Mouse (Mus musculus): ENCODE results near the gene Gm49361. TPM values are rescaled to one million over a fixed set of nuclear protein-coding genes. Genes with fewer than 3 reads are reported as not detected.
A peak's percentile ranks its signal among the peaks of the same experiment; 100 is the strongest.

Gm49361 gene
- total and polyA plus RNA-seq, 2 experiments from 2014 or later: 0.16 TPM; not detected in 1

DNA sequence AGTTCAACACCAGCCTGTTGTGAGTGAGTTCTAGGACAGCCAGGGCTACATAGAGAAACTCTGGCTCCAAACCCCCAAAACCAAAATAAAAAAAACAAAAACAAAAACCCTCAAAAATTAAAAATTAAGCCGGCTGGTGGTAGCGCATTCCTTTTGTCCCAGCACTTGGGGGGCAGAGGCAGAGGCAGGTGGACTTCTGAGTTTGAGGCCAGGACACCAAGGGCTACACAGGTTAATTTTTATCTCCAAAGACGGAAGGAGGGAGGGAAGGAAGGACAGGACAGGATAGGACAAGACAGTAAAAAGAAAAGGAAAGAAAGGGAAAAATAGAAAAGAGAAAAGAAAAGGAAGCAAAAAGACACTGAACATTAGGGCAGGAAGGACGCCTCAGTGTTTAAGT is 63.2 kb downstream of the Gm49361 start:
- no peak for TF ChIP-seq CTCF (IDR thresholded peaks at IDR 0.05; ENCODE audit: low read depth)
- DNase-seq (ENCODE audit: low spot score): no peak
- H3K9me3 ChIP-seq (ENCODE audit: low read length): no peaks in the 10 kb centered on the region
- H3K27ac ChIP-seq: no peak overlapping the region
- 91% methylated on average over 4 of the region's 4 CpGs for WGBS
- H3K27me3 ChIP-seq (ENCODE audit: insufficient read depth, low read length): no peaks in the 10 kb centered on the region
- no peaks in the 10 kb centered on the region for H3K36me3 ChIP-seq (ENCODE audit: insufficient read depth, low read length)
- no peaks in the 10 kb centered on the region for H3K4me1 ChIP-seq (ENCODE audit: insufficient read depth, low read length)
- no peak overlapping the region for H3K4me3 ChIP-seq (ENCODE audit: low read length)
- no peak overlapping the region for H3K9ac ChIP-seq (replicated peaks; ENCODE audit: low read length)
- ATAC-seq: no peak
- H3K4me2 ChIP-seq (ENCODE audit: low read depth, low read length): no peak overlapping the region

DNA sequence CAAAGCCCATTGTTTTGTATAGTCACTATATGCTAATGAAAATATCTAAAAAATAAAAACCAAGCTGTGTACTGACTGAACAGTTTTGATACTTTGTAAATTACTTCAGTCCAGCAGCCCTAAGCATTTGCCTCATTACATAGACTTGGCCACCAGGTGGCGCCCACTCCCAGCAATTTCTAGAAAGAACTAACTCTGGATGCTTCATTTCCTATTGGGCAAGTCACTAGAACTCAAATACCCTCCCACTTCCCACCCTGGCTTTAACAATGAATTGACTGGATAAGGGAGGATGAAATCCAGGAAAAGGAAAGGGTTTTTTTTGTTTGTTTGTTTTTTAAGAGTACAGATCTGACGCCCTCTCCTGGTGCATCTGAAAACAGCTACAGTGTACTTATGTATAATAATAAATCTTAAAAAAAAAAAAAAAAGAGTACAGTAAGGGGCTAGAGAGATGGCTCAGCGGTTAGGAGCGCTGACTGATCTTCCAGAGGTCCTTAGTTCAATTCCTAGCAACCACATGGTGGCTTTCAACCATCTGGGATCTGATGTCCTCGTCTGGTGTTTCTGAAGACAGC is 65.9 kb downstream of the Gm49361 start:
- Histone ChIP-seq H3K9me3 (ENCODE audit: low read length) (no peaks in the 10 kb centered on the region), H3K4me1 (ENCODE audit: insufficient read depth, low read length) (no peaks in the 10 kb centered on the region), H3K27me3 (ENCODE audit: insufficient read depth, low read length) (no peaks in the 10 kb centered on the region), H3K4me2 (ENCODE audit: low read depth, low read length) (no peak overlapping the region), H3K4me3 (ENCODE audit: low read length) (no peak overlapping the region), H3K36me3 (ENCODE audit: insufficient read depth, low read length) (no peaks in the 10 kb centered on the region), H3K9ac (replicated peaks; ENCODE audit: low read length) (no peak overlapping the region), H3K27ac (no peak overlapping the region)
- peak; percentile 90 for TF ChIP-seq CTCF (IDR thresholded peaks at IDR 0.05; ENCODE audit: low read depth)
- DNase-seq (ENCODE audit: low spot score) (peak; percentile 93), ATAC-seq (peak; percentile 88)
- WGBS: 34% methylated on average over 5 of the region's 5 CpGs

DNA sequence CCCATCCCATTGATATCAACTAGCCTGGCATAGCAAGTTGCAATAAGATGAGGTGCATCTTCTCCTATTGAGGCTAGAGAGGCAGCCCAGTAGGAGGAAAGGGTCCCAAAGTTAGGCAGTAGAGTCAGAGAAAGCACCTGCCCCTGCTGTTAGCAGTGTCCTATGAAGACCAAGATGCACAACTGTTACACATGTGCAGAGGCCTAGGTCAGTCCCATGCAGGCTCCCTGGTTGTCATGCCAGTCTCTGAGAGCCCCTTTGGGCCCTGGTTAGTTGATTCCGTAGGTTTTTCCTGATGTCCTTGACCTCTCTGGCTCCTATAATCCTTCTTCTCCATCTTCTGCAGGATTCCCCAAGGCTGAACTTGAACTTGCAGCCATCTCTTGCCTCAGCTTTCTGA is 66.4 kb downstream of the Gm49361 start:
- DNase-seq (ENCODE audit: low spot score) (no peak), ATAC-seq (0 out of 2 replicates have a peak, but pooled peaks have one; percentile 5)
- Histone ChIP-seq H3K36me3 (ENCODE audit: insufficient read depth, low read length) (no peaks in the 10 kb centered on the region), H3K27ac (no peak overlapping the region), H3K4me3 (ENCODE audit: low read length) (no peak overlapping the region), H3K4me2 (ENCODE audit: low read depth, low read length) (no peak overlapping the region), H3K9ac (replicated peaks; ENCODE audit: low read length) (no peak overlapping the region), H3K27me3 (ENCODE audit: insufficient read depth, low read length) (no peaks in the 10 kb centered on the region), H3K4me1 (ENCODE audit: insufficient read depth, low read length) (no peaks in the 10 kb centered on the region), H3K9me3 (ENCODE audit: low read length) (no peaks in the 10 kb centered on the region)
- 41% methylated on average over 1 of the region's 1 CpGs for WGBS
- no peak for TF ChIP-seq CTCF (IDR thresholded peaks at IDR 0.05; ENCODE audit: low read depth)

DNA sequence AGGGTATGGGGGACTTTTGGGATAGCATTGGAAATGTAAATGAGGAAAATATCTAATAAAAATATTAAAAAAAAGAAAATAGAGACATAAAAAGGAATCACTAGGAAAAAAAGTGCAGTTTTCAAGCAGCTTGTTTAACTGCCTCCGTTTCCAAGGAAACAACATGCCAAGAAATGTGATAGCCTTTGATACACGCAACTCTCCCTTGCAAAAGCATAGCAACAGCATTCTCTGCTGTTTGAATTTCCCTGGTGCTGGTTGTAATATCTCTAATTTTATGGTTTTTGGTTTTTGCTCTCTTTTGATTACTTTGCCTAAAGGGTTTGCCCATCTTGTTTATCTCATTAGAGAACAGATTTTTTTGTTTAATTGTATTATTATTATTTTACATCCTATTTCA is 70.4 kb downstream of the Gm49361 start:
- Histone ChIP-seq H3K9me3 (ENCODE audit: low read length) (no peaks in the 10 kb centered on the region), H3K27ac (no peak overlapping the region), H3K27me3 (ENCODE audit: insufficient read depth, low read length) (no peaks in the 10 kb centered on the region), H3K9ac (replicated peaks; ENCODE audit: low read length) (no peak overlapping the region), H3K4me3 (ENCODE audit: low read length) (no peak overlapping the region), H3K4me2 (ENCODE audit: low read depth, low read length) (no peak overlapping the region), H3K36me3 (ENCODE audit: insufficient read depth, low read length) (no peaks in the 10 kb centered on the region), H3K4me1 (ENCODE audit: insufficient read depth, low read length) (no peaks in the 10 kb centered on the region)
- TF ChIP-seq CTCF (IDR thresholded peaks at IDR 0.05; ENCODE audit: low read depth): no peak
- no peak for ATAC-seq
- WGBS: 49% methylated on average over 2 of the region's 2 CpGs
- peak; percentile 17 for DNase-seq (ENCODE audit: low spot score)

DNA sequence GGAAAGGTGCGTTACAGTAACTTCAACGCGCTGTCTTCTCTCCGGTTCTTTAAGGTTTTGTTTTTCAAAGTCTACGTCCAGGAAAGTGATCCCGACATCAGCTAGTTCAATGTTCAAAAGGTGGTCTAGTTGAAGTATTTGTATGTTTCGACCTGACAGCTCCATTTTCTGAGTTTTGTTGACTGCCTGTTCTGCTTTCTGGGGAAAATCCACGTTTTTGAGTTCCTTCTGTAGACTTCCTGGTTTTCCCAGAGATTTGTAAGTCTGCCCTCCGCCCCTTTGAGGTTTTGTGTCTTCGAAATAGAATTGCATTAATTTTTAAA is 80.3 kb downstream of the Gm49361 start:
- Histone ChIP-seq H3K27ac (peak overlapping the region; percentile 93; the same call in 1 of the 2 replicates), H3K4me1 (ENCODE audit: insufficient read depth, low read length) (peaks cover 11% of the 10 kb centered on the region; the same call in 1 of the 2 replicates), H3K27me3 (ENCODE audit: insufficient read depth, low read length) (no peaks in the 10 kb centered on the region), H3K4me3 (ENCODE audit: low read length) (peak overlapping the region; percentile 91), H3K9ac (replicated peaks; ENCODE audit: low read length) (peak overlapping the region; percentile 86), H3K9me3 (ENCODE audit: low read length) (no peaks in the 10 kb centered on the region), H3K36me3 (ENCODE audit: insufficient read depth, low read length) (no peaks in the 10 kb centered on the region), H3K4me2 (ENCODE audit: low read depth, low read length) (peak overlapping the region; percentile 99)
- 13% methylated on average over 10 of the region's 10 CpGs for WGBS
- no peak for ATAC-seq
- TF ChIP-seq CTCF (IDR thresholded peaks at IDR 0.05; ENCODE audit: low read depth): no peak
- DNase-seq (ENCODE audit: low spot score): no peak

DNA sequence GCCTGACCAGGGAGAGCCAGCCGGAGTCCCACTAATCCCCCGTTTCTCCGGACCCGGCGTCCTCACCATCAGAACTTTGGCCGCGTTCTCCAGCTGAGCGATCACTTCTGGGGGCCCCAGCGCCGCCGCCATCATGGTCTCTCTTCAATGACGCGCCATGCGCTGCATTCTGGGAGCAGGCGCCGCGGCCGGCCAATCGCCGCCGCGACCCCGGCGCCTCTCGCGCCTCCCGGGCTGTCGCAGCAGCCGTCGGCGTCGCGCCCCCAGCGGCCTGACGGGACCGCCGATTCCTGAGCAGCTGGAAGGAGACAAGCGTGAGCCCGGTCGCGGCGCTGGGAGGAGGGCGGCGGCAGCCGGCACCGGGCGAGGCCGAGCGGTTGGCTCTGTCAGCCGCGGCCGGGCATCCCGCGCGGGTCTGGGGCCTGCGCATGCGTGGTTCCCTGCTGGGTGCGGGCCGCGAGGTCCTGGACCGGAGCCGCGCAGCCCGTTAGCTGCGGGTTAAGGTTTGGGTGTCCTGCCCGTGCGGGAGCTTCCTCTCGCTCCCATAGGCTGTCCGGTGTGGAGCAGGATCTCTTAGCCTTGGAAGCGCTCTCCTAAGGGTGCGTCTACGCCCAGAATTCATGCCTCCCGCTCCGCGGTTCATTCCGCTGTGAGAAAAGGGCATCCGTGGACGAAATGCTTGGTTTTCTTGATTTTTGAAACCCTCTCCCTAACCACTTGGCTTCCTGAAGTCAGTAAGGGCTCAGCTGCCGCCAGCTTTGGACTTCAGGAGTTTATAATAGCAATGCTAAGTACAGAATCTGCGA is 80.9 kb downstream of the Gm49361 start, which contains the start of gene Xpo4:
TSS of gene Xpo4 (minus strand) at position 609 of the 806 bp plus-strand sequence.
- peaks cover 11% of the 10 kb centered on the region; the same call in 1 of the 2 replicates for H3K4me1 ChIP-seq (ENCODE audit: insufficient read depth, low read length)
- under 1% methylated on average over 80 of the region's 80 CpGs for WGBS
- no peaks in the 10 kb centered on the region for H3K36me3 ChIP-seq (ENCODE audit: insufficient read depth, low read length)
- no peaks in the 10 kb centered on the region for H3K27me3 ChIP-seq (ENCODE audit: insufficient read depth, low read length)
- DNase-seq (ENCODE audit: low spot score) (peak; percentile 92), ATAC-seq (peak; percentile 97)
- peak within 1 kb of the TSS; percentile 86 for H3K9ac ChIP-seq (replicated peaks; ENCODE audit: low read length)
- TF ChIP-seq CTCF (IDR thresholded peaks at IDR 0.05; ENCODE audit: low read depth): peak; percentile 17; the same call in 1 of the 2 replicates
- peak within 1 kb of the TSS; percentile 93 for H3K27ac ChIP-seq
- no peaks in the 10 kb centered on the region for H3K9me3 ChIP-seq (ENCODE audit: low read length)
- peak within 1 kb of the TSS; percentile 99 for H3K4me2 ChIP-seq (ENCODE audit: low read depth, low read length)
- H3K4me3 ChIP-seq (ENCODE audit: low read length): peak within 1 kb of the TSS; percentile 91

Measured in hindbrain, postnatal 0 days (tissue).